8 mouse cellular contexts compared by ENCODE assay signal in the genomic region with DNA sequence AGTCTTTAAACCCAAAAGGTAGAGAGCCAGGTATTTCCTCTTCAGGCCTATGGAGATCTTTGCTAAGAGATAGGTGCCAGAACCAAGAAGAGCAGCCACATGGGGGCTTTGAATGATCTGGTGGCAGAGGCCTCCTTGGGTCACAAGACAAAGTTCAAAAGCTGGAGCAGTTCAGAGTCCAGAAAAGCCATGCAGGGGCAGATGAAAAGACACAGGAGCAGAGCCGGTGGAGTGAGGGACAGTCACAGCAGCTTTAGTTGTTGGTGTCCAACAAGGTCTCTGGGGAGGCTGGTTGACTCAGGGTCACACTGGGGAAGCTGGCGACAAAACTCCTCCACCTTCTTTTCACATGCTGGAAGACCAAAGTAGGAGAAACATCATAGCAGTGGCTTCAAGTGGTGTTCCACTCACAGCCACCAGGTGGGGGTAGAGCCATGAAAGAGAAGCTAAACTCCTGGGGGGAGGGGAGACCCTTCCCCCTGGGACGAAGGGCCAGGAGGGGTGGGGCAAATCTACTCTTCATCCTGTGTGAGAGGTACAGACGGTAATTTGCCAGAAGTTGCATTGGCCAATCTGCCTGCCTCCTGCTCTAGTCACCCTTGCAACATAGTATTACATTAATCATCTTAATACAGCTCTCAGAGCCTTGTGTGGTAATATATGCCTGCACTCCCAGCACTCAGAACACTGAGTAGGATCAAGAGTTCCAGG. TPM values are rescaled to one million over a fixed set of nuclear protein-coding genes. Genes with fewer than 3 reads are reported as not detected.
DNase-seq lines count a peak whose midpoint lies in the region; ATAC-seq and TF ChIP-seq lines count a peak whose summit lies in the region.

No protein-coding gene starts in this region.

- WGBS in forebrain, embryonic 10.5 days = 6% methylated on average over 4 of the region's 4 CpGs
- 2% methylated on average over 4 of the region's 4 CpGs for WGBS in large intestine, adult 2 months
- WGBS in lung, embryonic 15.5 days = 4% methylated on average over 4 of the region's 4 CpGs

- H3K4me1 ChIP-seq in ES-E14 (ENCODE audit: control insufficient read depth in 2 of 2, insufficient read depth in 2 of 2, low read length in 2 of 2, poor library complexity in 1 of 2) = peaks cover 0 to 7% of the 10 kb centered on the region in 2 experiments; a peak in 2 of 4 replicates
- peaks cover 22% of the 10 kb centered on the region for H3K4me1 ChIP-seq in forebrain, embryonic 10.5 days
- peaks cover 7% of the 10 kb centered on the region; the same call in 1 of the 2 replicates for H3K4me1 ChIP-seq in lung, embryonic 15.5 days

- H3K4me3 ChIP-seq in ES-E14 (ENCODE audit: insufficient read depth in 1 of 2, low read depth in 1 of 2, low read length in 2 of 2, poor library complexity in 1 of 2, severe bottlenecking in 1 of 2) = no peak overlapping the region
- peak overlapping the region; percentile 2; the same call in 1 of the 2 replicates for H3K4me3 ChIP-seq in forebrain, embryonic 10.5 days
- H3K4me3 ChIP-seq in lung, embryonic 15.5 days = no peak overlapping the region

- no peak overlapping the region for H3K27ac ChIP-seq in ES-E14 (ENCODE audit: insufficient read depth, low read depth, low read length, poor library complexity, severe bottlenecking)
- H3K27ac ChIP-seq in forebrain, embryonic 10.5 days = peak overlapping the region; percentile 17
- no peak overlapping the region for H3K27ac ChIP-seq in lung, embryonic 15.5 days

- no peak overlapping the region for H3K4me2 ChIP-seq in lung, embryonic 15.5 days

- intact Hi-C loops in heart, postnatal 14 days (cut with DNase I) = loop anchor here (1.0 to 5.0 kb wide), 2 partner anchors 120 to 246 kb away; partner anchors contain the start of gene Lrfn4

- in situ Hi-C loops in ES-E14 (cut with MboI; ENCODE audit: low sequenced_read_pairs in 2 of 2, unreplicated experiment in 2 of 2) = no loop called here

- peak; percentile 88 for DNase-seq in ES-E14 (ENCODE audit: low read depth, low spot score)
- DNase-seq in c-Kit-positive CD71-negative TER-119-negative erythroid progenitor cells, embryonic 14.5 days (ENCODE audit: low read depth) = peak; percentile 70
- DNase-seq in forebrain, embryonic 10.5 days (ENCODE audit: extremely low spot score, low spot score) = peak; percentile 77
- peak; percentile 68 to 79 for DNase-seq in heart, postnatal 14 days
- peak; percentile 70 for DNase-seq in large intestine, adult 2 months (ENCODE audit: low read depth, low spot score)
- peak; percentile 69 for DNase-seq in ovary, postnatal 14 days (ENCODE audit: low spot score)
- DNase-seq in thymus, postnatal 25 days = peak; percentile 59

- H3K27me3 ChIP-seq in forebrain, embryonic 10.5 days (ENCODE audit: poor library complexity, severe bottlenecking) = no peaks in the 10 kb centered on the region
- no peaks in the 10 kb centered on the region for H3K27me3 ChIP-seq in lung, embryonic 15.5 days

- peak; percentile 40; the same call in 1 of the 2 replicates for ATAC-seq in lung, embryonic 15.5 days (ENCODE audit: borderline replicate concordance, extremely low read depth, low FRiP score, low TSS enrichment)

- H3K36me3 ChIP-seq in ES-E14 (ENCODE audit: control insufficient read depth, insufficient read depth, low read length, poor library complexity, severe bottlenecking) = no peaks in the 10 kb centered on the region
- H3K36me3 ChIP-seq in forebrain, embryonic 10.5 days (replicated peaks) = no peaks in the 10 kb centered on the region
- no peaks in the 10 kb centered on the region for H3K36me3 ChIP-seq in lung, embryonic 15.5 days

- H3K9ac ChIP-seq in ES-E14 (ENCODE audit: insufficient read depth, low read depth, low read length, poor library complexity, severe bottlenecking) = no peak overlapping the region
- no peak overlapping the region for H3K9ac ChIP-seq in lung, embryonic 15.5 days

- H3K9me3 ChIP-seq in ES-E14 (ENCODE audit: control insufficient read depth, insufficient read depth, low read depth, low read length) = no peaks in the 10 kb centered on the region
- H3K9me3 ChIP-seq in forebrain, embryonic 10.5 days = no peaks in the 10 kb centered on the region
- H3K9me3 ChIP-seq in lung, embryonic 15.5 days = no peaks in the 10 kb centered on the region

TF ChIP-seq in ES-E14, 5 proteins besides CTCF, POLR2A, EP300 and RAD21:
- TF ChIP-seq ZNF384 (IDR thresholded peaks at IDR 0.05; ENCODE audit: low read depth, low read length) (no peak), ZC3H11A (IDR thresholded peaks at IDR 0.05; ENCODE audit: borderline replicate concordance, low read depth, low read length) (peak; percentile 79), CHD2 (IDR thresholded peaks at IDR 0.05; ENCODE audit: low read depth, low read length) (peak; percentile 60; the same call in 1 of the 2 replicates)

RNA-seq across cellular contexts. Expression of gene 2010003K11Rik, which starts 1.0 kb away (rescaled TPM):
- not detected in 2 replicates for total RNA-seq in ES-E14 (2012; rRNA removed)
- polyA plus RNA-seq in forebrain, embryonic 10.5 days (2016; fragmentation: Nextera tagmentation; extraction: Ambion mirVana) = not detected in 2 replicates
- total RNA-seq in heart, postnatal 14 days (2021) = under 1 TPM in 1 of 2 experiments, not detected in 1; 0.48 TPM
- 55.0 and 95.2 TPM in 2 replicates for polyA plus RNA-seq in large intestine, adult 2 months (2012; rRNA removed)
- polyA plus RNA-seq in lung, embryonic 15.5 days (2015; fragmentation: Nextera tagmentation; extraction: Ambion mirVana) = not detected in 2 replicates

RNA-seq across cellular contexts. Expression of gene Pcx, which starts 12.9 kb away (rescaled TPM):
- 35.6 and 44.6 TPM in 2 replicates for total RNA-seq in ES-E14 (2012; rRNA removed)
- polyA plus RNA-seq in forebrain, embryonic 10.5 days (2016; fragmentation: Nextera tagmentation; extraction: Ambion mirVana) = 17.0 and 18.5 TPM in 2 replicates
- 10 to 100 TPM in 1 of 2 experiments, 1 to 10 TPM in 1; 6.4 to 21.2 TPM for total RNA-seq in heart, postnatal 14 days (2021)
- 14.3 and 21.3 TPM in 2 replicates for polyA plus RNA-seq in large intestine, adult 2 months (2012; rRNA removed)
- 17.7 and 18.5 TPM in 2 replicates for polyA plus RNA-seq in lung, embryonic 15.5 days (2015; fragmentation: Nextera tagmentation; extraction: Ambion mirVana)

RNA-seq across cellular contexts. Expression of gene Syt12, which starts 20.2 kb away (rescaled TPM):
- total RNA-seq in ES-E14 (2012; rRNA removed) = 0.58 and 1.1 TPM in 2 replicates
- polyA plus RNA-seq in forebrain, embryonic 10.5 days (2016; fragmentation: Nextera tagmentation; extraction: Ambion mirVana) = 2.5 and 3.0 TPM in 2 replicates
- total RNA-seq in heart, postnatal 14 days (2021) = 1 to 10 TPM; 1.8 to 5.0 TPM
- 4.4 and 7.7 TPM in 2 replicates for polyA plus RNA-seq in large intestine, adult 2 months (2012; rRNA removed)
- 1.1 and 1.2 TPM in 2 replicates for polyA plus RNA-seq in lung, embryonic 15.5 days (2015; fragmentation: Nextera tagmentation; extraction: Ambion mirVana)

RNA-seq across cellular contexts. Expression of gene Rhod, which starts 58.2 kb away (rescaled TPM):
- total RNA-seq in ES-E14 (2012; rRNA removed) = 10.9 and 15.5 TPM in 2 replicates
- polyA plus RNA-seq in forebrain, embryonic 10.5 days (2016; fragmentation: Nextera tagmentation; extraction: Ambion mirVana) = 20.8 and 23.2 TPM in 2 replicates
- 1 to 10 TPM; 5.9 to 6.6 TPM for total RNA-seq in heart, postnatal 14 days (2021)
- polyA plus RNA-seq in large intestine, adult 2 months (2012; rRNA removed) = 46.4 and 88.5 TPM in 2 replicates
- 37.9 and 45.3 TPM in 2 replicates for polyA plus RNA-seq in lung, embryonic 15.5 days (2015; fragmentation: Nextera tagmentation; extraction: Ambion mirVana)

Comparison
In these comparisons a context has a peak if more than half of its experiments do, and no peak if none do; other contexts are left out.
1. RNA of gene 2010003K11Rik, which starts 1.0 kb away (polyA plus RNA-seq): 55.0 to 95.2 TPM in large intestine, adult 2 months; not detected in forebrain, embryonic 10.5 days and not detected in lung, embryonic 15.5 days; every median in the first group is over 10 times any median in the second.
2. Peak in every context shown above with its lines, with median percentiles within 50 percentile points of each other: DNase-seq.